Mouse (Mus musculus): ENCODE measurements around the gene Magea8. TPM values are rescaled to one million over a fixed set of nuclear protein-coding genes. Genes with fewer than 3 reads are reported as not detected.
"Not testable (repeated sequence)": the region's sequence is repeated elsewhere in the genome, so short reads cannot be mapped to it uniquely, and the experiment has no call there.

Magea8 gene
- not detected for total RNA-seq (2021)
- long read RNA-seq, experiment 1, result 0 reads
- long read RNA-seq, experiment 2, result 0 reads

- H3K4me3 ChIP-seq; intact Hi-C loops (cut with DNase I); DNase-seq (ENCODE audit: extremely low spot score in 1 of 2, low spot score in 2 of 2); H3K27ac ChIP-seq: not testable (repeated sequence)
Observed at GRCm38 (mm10) chrX:154995750-154996149, at the start of gene Magea8. Gene Magea8, minus strand, starts transcription at chrX:154995850.

- H3K27ac ChIP-seq; intact Hi-C loops (cut with DNase I); DNase-seq (ENCODE audit: extremely low spot score in 1 of 2, low spot score in 2 of 2); H3K4me3 ChIP-seq: not testable (repeated sequence)
Observed at GRCm38 (mm10) chrX:154949405-154949804, 46.2 kb downstream of the Magea8 start, which contains the start of gene Magea3. Gene Magea3, minus strand, starts transcription at chrX:154949505.

DNA sequence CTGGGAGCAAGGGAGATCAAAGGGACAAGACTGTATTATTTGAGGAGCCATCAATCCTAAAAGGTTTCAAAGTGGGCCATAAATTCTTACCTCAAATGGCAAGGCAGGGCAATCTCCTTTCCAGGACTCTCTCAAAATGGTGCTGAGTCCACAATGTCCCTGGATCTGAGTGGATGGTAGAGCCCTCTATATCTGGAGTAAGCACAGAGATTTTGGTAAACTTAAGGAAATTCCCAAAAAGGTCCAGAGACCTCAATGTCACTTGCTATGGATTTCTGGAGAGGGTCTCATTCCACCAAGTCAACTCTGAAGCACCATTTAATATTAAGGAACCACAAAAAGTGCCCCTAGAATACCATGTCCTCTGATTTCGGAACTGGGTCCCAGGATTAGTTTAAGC is 59.8 kb downstream of the Magea8 start, which contains the start of gene Magea6:
TSS of gene Magea6 (minus strand) at position 101 of the 400 bp plus-strand sequence.
- H3K27ac ChIP-seq, result not testable (repeated sequence)

More for the DNA sequence above, 59.8 kb downstream of the Magea8 start, which contains the start of gene Magea6:
- H3K4me3 ChIP-seq; intact Hi-C loops (cut with DNase I); DNase-seq (ENCODE audit: extremely low spot score in 1 of 2, low spot score in 2 of 2): not testable (repeated sequence)

Other genes starting within 250 kb of the Magea8 start
- gene Cldn34b1, start 105.6 kb downstream of the Magea8 start, total RNA-seq (2021), result not detected
- not detected for gene Magea6, start 59.9 kb downstream of the Magea8 start, total RNA-seq (2021)
- not detected for gene Magea3, start 46.3 kb downstream of the Magea8 start, total RNA-seq (2021)
- not detected for gene Magea5, start 67.3 kb upstream of the Magea8 start, total RNA-seq (2021)
- gene Magea1, start 93.9 kb upstream of the Magea8 start, total RNA-seq (2021), result not detected
- not detected for gene Magea2, start 97.8 kb upstream of the Magea8 start, total RNA-seq (2021)
- not detected for gene Cldn34b2, start 132.6 kb upstream of the Magea8 start, total RNA-seq (2021)
- gene Sat1, start 220.6 kb upstream of the Magea8 start, total RNA-seq (2021), result 10 to 100 TPM; 73.3 to 74.0 TPM